Mouse (Mus musculus) stomach, embryonic 15.5 days (tissue): ENCODE measurements around the gene Ift140. TPM values are rescaled to one million over a fixed set of nuclear protein-coding genes. Genes with fewer than 3 reads are reported as not detected.

Experiments
- ATAC-seq: fragments of 200-750 bp; cut with Nextera tagmentation; 2 replicates; pipeline ENCODE4 v1.8.0; 2017; ENCODE audit warnings: low read depth, moderate number of reproducible peaks, moderate TSS enrichment; ENCODE audit not compliant: insufficient read depth, low FRiP score
- H3K27ac ChIP-seq: fragments of 300-500 bp; sonication (generic); 2 replicates; pipeline ENCODE4 v1.5.1; 2015; ENCODE audit warnings: mild to moderate bottlenecking, inconsistent platforms
- H3K27me3 ChIP-seq: fragments of 300-500 bp; sonication (generic); replicated peaks from 2 replicates; pipeline ENCODE4 v1.6.1; 2015; ENCODE audit warnings: inconsistent platforms
- H3K36me3 ChIP-seq: fragments of 300-500 bp; sonication (generic); 2 replicates; pipeline ENCODE4 v1.6.1; 2015; ENCODE audit warnings: inconsistent platforms
- H3K4me1 ChIP-seq: fragments of 300-500 bp; sonication (generic); 2 replicates; pipeline ENCODE4 v1.6.1; 2015; ENCODE audit warnings: inconsistent platforms
- H3K4me2 ChIP-seq: fragments of 300-500 bp; sonication (generic); 2 replicates; pipeline ENCODE4 v1.6.1; 2015; ENCODE audit warnings: mild to moderate bottlenecking, inconsistent platforms
- H3K4me3 ChIP-seq: fragments of 300-500 bp; sonication (generic); replicated peaks from 2 replicates; pipeline ENCODE4 v1.5.1; 2015; ENCODE audit warnings: inconsistent platforms
- H3K9ac ChIP-seq: fragments of 300-500 bp; sonication (generic); 2 replicates; pipeline ENCODE4 v1.6.1; 2015; ENCODE audit warnings: inconsistent platforms
- H3K9me3 ChIP-seq: fragments of 300-500 bp; sonication (generic); 2 replicates; pipeline ENCODE4 v1.6.1; 2016; ENCODE audit warnings: inconsistent platforms
- WGBS: fragments of 180-500 bp; shearing (Covaris S2); methylation state at CpG from one replicate; pipeline ENCODE4 v1.1.7; 2015; 5-methylcytosine and 5-hydroxymethylcytosine counted together
- polyA plus RNA-seq: library from polyadenylated mRNA; unstranded; fragments of >200 nt; fragmentation: Nextera tagmentation; extraction: Ambion mirVana; gene quantifications from 2 replicates; pipeline ENCODE4 v1.2.1, GENCODE M21; 2015

The Ift140 gene
- polyA plus RNA-seq, 1 experiment from 2014 or later: 21.6 TPM

DNA sequence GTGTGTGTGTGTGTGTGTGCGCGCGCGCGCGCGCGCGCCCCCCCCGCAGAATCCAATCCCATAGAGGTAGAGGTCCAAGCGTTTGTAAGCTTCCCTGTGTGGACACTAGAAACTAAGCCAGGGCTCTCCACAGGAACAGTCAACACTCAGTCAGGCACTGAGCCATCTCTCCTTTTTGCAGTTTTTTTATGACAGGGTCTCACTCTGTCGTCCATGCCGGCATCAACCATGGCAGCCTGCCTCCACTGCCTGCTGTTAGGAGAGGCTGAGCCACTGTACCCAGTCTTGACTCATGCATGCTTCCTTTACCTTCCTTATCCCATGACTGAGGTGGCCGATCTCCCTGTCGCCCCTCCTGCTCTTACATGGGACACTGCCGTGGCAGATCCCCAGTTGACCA, 91.9 kb downstream of the Ift140 start:
- Histone ChIP-seq H3K27ac (no peak overlapping the region), H3K4me3 (no peak overlapping the region), H3K36me3 (peaks cover 50% of the 10 kb centered on the region), H3K4me2 (no peak overlapping the region), H3K9ac (no peak overlapping the region), H3K9me3 (no peaks in the 10 kb centered on the region), H3K27me3 (no peaks in the 10 kb centered on the region), H3K4me1 (no peaks in the 10 kb centered on the region)
- 91% methylated on average over 6 of the region's 16 CpGs for WGBS
- no peak for ATAC-seq

DNA sequence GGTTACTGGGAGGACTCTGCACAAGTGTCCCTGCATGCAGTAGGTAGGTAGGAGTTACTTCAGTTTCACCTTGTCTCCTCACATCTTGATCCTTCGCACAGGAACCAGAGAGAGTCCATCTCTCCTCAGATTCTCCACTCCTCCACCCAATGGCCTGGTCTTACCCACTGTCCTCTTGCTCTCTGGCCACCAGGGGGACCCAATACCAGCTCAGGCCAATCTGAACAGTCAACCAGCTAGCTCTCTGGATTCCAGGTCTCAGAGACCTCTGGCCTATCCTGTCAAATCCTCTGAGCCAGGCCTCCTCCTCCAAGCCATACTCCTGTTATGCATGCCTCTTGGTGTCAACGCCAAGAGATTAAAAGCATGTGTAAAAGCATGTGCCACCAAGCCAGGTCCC, 93.7 kb downstream of the Ift140 start:
- Histone ChIP-seq H3K9ac (no peak overlapping the region), H3K4me1 (peaks cover 1% of the 10 kb centered on the region; the same call in 1 of the 2 replicates), H3K4me3 (no peak overlapping the region), H3K4me2 (no peak overlapping the region), H3K27me3 (no peaks in the 10 kb centered on the region), H3K36me3 (peaks cover 42% of the 10 kb centered on the region), H3K9me3 (no peaks in the 10 kb centered on the region), H3K27ac (no peak overlapping the region)
- 85% methylated on average over 2 of the region's 2 CpGs for WGBS
- ATAC-seq: peak; percentile 57; the same call in 1 of the 2 replicates

DNA sequence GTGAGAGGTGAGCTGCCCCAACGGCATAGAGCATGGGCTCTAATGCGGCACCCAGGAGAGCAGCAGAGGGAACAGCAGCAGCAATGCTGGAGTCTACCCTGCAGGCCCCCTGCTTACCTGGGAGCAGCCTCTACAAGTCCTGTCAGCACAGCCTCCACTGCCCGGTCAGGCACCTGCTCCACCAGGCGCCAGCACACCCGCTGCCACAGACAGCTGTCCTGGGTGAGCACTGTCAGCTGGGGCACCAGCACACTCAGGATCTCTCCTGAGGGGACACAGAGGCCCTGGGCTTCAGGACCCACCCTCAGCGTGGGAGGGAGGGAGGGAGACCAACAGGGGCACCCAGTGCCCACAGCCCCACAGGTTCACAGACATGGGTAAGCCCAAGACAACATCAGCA, 94.7 kb downstream of the Ift140 start:
- Histone ChIP-seq H3K9ac (no peak overlapping the region), H3K4me3 (no peak overlapping the region), H3K27me3 (no peaks in the 10 kb centered on the region), H3K36me3 (peaks cover 32% of the 10 kb centered on the region), H3K27ac (no peak overlapping the region), H3K9me3 (no peaks in the 10 kb centered on the region), H3K4me1 (peaks cover 8% of the 10 kb centered on the region; the same call in 1 of the 2 replicates), H3K4me2 (no peak overlapping the region)
- 91% methylated on average over 6 of the region's 6 CpGs for WGBS
- no peak for ATAC-seq

DNA sequence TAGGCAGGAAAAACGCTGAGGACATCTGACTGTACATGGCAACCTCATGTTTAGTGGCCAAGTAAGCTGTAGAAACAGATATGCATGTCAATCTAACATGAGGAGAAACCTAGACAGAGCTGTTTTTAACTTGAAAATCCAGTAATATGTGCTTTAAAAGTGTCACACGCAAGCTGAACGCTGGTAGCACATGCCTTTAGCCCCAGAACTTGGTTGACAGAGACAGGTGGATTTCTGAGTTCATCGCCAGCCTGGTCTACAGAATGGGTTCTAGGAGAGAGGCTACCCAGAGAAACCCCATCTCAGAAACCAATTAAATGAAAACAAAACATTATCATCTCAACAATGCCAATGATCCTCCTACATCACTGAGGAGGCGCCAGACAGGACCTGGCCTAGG, 95.3 kb downstream of the Ift140 start:
- Histone ChIP-seq H3K27me3 (no peaks in the 10 kb centered on the region), H3K9ac (no peak overlapping the region), H3K9me3 (no peaks in the 10 kb centered on the region), H3K4me3 (no peak overlapping the region), H3K4me2 (no peak overlapping the region), H3K27ac (no peak overlapping the region), H3K36me3 (peaks cover 26% of the 10 kb centered on the region), H3K4me1 (peaks cover 10% of the 10 kb centered on the region; the same call in 1 of the 2 replicates)
- WGBS: 92% methylated on average over 5 of the region's 5 CpGs
- ATAC-seq: no peak

DNA sequence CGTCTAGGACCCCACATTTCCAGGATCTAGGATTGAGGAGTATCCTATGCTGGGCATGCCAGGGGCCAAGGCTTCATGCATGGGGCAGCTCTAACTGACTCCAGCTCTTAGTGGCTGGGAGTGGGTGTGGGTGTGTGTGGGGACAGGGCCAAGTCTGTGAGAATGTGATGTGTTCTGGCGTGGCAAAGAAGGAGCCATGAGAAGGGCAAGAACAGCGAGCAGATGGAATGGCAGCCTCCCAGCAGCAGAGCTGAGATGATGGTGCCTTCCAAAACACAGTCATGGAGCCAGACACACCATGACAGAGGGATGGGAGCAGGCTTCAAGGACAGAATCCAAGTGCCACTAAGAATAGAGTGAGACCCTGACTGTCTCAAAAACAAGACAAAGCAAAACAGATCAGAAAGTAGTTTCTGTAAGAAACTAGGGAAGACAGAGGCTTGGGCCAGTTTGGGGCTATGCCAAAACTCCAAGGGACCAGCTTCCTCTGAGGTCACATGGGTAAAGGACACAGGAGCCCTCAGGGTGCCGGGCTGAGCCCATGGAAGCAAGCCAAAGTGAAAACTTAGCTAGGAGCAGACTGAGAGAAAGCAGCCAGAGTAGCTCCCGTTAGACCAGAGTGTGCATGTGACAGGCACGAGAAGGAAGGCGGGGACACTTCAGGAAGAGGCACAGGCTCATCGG, 96.0 kb downstream of the Ift140 start:
- Histone ChIP-seq H3K27me3 (no peaks in the 10 kb centered on the region), H3K9ac (no peak overlapping the region), H3K4me2 (no peak overlapping the region), H3K4me3 (no peak overlapping the region), H3K27ac (no peak overlapping the region), H3K4me1 (peaks cover 11% of the 10 kb centered on the region; the same call in 1 of the 2 replicates), H3K9me3 (no peaks in the 10 kb centered on the region), H3K36me3 (peaks cover 20% of the 10 kb centered on the region)
- no peak for ATAC-seq
- WGBS: 77% methylated on average over 8 of the region's 8 CpGs

DNA sequence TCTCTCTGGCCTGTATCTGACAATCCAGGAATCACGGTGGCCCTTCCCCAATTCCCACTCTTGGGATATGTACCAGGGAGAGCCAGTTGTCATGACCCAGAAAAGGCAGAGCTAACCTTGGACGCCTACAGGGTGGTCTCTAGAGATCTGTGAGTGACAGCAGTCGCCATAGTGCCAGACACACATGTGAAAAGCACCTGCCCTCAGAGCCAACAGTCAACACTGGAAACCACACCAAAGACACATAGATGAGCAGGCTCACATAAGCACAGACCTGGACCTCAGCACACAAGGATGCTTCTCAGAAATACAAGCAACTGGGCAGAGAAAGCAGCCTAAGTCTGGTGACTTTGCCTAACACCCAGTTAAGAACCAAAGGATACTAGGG, 96.5 kb downstream of the Ift140 start:
- Histone ChIP-seq H3K4me2 (no peak overlapping the region), H3K4me3 (no peak overlapping the region), H3K27me3 (no peaks in the 10 kb centered on the region), H3K4me1 (peaks cover 11% of the 10 kb centered on the region; the same call in 1 of the 2 replicates), H3K9ac (no peak overlapping the region), H3K9me3 (no peaks in the 10 kb centered on the region), H3K36me3 (peaks cover 20% of the 10 kb centered on the region), H3K27ac (no peak overlapping the region)
- no peak for ATAC-seq
- WGBS: 83% methylated on average over 3 of the region's 3 CpGs

DNA sequence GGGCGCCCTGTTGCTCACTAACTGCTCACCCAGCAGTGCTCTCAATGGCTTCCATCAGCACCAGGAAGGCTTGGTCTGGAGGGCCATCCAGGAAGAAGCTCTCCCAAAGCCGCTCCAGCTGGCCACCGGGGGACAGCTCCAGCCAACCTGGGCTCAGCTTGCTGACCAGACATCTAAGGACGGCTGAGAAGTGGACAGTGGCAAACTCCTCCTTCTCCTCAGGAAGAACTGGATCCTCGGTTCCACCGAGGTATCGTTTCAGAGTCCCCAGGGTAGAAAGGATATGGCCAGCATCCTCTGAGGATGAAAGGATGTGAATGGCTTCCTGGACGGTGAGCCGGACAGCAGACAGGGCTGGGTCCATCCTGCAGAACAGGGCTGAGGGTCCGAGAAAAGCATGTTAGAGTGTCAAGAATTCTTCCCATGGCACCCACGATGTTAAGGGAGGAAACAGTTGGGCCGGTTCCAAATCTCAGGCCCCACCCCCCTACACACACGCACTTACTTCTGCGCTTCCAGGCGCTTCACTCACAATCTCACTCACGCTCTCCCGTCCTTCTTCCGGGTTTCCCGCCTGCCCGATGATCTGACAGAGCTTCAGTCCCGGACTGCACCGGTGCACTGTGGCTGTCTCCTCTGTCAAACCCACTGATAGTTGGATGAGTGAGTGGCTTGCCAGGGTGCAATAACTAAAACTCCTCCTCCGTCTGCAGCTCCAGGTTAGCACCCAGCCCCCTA, 99.2 kb downstream of the Ift140 start:
- H3K36me3 ChIP-seq: 0 out of 2 replicates have a peak, but pooled peaks cover 4% of the 10 kb centered on the region
- no peaks in the 10 kb centered on the region for H3K9me3 ChIP-seq
- H3K27me3 ChIP-seq: no peaks in the 10 kb centered on the region
- H3K9ac ChIP-seq: peak overlapping the region; percentile 42
- H3K4me2 ChIP-seq: peak overlapping the region; percentile 97
- peak overlapping the region; percentile 64 for H3K4me3 ChIP-seq
- WGBS: 9% methylated on average over 23 of the region's 23 CpGs
- H3K27ac ChIP-seq: peak overlapping the region; percentile 95
- peaks cover 11% of the 10 kb centered on the region; the same call in 1 of the 2 replicates for H3K4me1 ChIP-seq
- ATAC-seq: peak; percentile 61

DNA sequence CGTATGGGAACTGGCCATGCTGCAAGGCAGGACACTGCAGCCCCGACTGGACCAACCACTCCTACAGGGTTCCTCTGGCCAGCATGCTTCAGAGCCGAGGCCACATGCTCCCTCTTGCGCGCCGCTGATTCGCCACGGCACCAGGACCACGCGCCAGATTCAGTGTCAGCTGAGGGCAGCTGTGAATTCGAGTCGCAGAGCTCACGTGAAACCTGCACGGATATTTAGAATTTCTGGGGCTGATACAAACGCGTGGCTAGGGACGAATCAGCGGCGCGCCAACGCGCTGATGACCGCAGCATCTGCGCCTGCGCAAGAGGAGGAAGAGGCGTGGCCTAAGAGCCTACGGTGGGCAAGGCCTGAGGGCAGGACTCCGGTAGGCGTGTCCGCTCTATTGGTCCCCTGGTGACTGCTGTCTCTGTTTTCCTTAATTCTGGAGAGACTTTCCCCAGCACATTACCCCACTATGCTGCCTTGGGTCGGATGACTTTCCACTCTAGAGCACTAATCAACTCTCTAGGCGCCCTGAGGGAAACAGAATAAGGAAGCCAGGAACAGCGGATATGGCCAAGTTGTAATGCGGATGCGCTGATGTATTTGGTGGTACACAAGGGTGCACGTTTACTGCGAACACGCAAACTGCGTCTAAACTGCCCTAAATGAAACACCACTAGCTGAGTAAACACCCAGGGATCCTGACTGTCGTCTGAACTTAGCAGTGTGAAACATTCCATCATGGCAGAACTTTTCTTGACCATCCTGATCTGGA, 100.0 kb downstream of the Ift140 start, which contains the start of gene Telo2:
TSS of gene Telo2 (minus strand) at position 304 of the 769 bp plus-strand sequence.
- WGBS: 6% methylated on average over 40 of the region's 40 CpGs

DNA sequence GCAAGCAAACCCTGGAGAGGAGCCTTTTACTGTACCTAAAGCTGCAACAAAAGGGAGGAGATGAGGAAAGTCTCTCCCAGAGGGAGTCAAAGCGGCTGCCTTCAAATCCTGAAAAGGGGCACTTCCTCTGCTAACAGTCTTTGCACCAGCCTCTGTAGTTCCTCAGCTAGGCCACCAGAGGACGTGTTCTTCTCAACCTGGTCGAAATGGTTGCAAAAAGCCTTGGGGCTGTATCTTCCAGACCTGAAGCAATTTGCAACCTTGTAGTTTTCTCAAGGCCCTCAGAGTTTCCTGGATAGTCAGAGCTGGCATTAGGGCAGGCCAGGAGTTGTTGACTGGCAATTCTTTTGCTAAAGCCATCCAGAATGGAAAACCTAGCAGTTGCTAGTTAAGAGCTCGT, 101.4 kb downstream of the Ift140 start:
- H3K4me1 ChIP-seq: peaks cover 11% of the 10 kb centered on the region; the same call in 1 of the 2 replicates
- H3K4me2 ChIP-seq: no peak overlapping the region
- 0 out of 2 replicates have a peak, but pooled peaks cover 4% of the 10 kb centered on the region for H3K36me3 ChIP-seq
- no peak overlapping the region for H3K9ac ChIP-seq
- H3K9me3 ChIP-seq: no peaks in the 10 kb centered on the region
- ATAC-seq: no peak
- WGBS: 32% methylated on average over 4 of the region's 4 CpGs
- H3K4me3 ChIP-seq: no peak overlapping the region
- 0 out of 2 replicates have a peak, but pooled peaks cover 3% of the 10 kb centered on the region for H3K27me3 ChIP-seq
- H3K27ac ChIP-seq: no peak overlapping the region

More for the DNA sequence above, 100.0 kb downstream of the Ift140 start, which contains the start of gene Telo2:
- Histone ChIP-seq H3K27ac (peak within 1 kb of the TSS; percentile 95), H3K4me1 (peaks cover 11% of the 10 kb centered on the region; the same call in 1 of the 2 replicates), H3K4me3 (peak within 1 kb of the TSS; percentile 64), H3K27me3 (0 out of 2 replicates have a peak, but pooled peaks cover 2% of the 10 kb centered on the region), H3K4me2 (peak within 1 kb of the TSS; percentile 97), H3K9me3 (no peaks in the 10 kb centered on the region), H3K9ac (peak within 1 kb of the TSS; percentile 42), H3K36me3 (0 out of 2 replicates have a peak, but pooled peaks cover 4% of the 10 kb centered on the region)
- peak; percentile 88 for ATAC-seq

DNA sequence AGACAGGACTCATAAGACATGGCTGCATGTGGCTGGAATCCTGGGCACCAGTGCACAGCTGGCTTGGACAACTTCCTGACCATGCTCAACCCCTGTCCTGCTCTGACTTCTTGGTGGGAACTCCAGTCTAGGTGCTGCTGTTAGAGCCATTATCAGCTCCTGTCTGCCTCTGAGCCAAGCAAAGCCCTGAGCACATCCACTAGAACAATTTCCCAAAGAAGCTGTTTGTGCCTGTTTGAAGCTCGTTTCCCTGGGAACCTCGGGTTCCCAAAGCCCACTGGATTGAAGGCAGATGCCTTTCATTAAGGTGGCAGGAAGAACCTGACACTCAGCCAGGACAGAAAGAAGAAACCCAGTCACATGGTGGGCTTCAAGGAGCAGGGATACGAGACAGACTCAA, 104.5 kb downstream of the Ift140 start, which contains the start of gene Ptx4:
TSS of gene Ptx4 (plus strand) at position 355 of the 400 bp plus-strand sequence.
- Histone ChIP-seq H3K4me3 (no peak within 1 kb of the TSS), H3K27me3 (0 out of 2 replicates have a peak, but pooled peaks cover 3% of the 10 kb centered on the region), H3K27ac (no peak within 1 kb of the TSS), H3K9ac (no peak within 1 kb of the TSS), H3K4me2 (no peak within 1 kb of the TSS), H3K4me1 (0 out of 2 replicates have a peak, but pooled peaks cover 4% of the 10 kb centered on the region), H3K36me3 (no peaks in the 10 kb centered on the region), H3K9me3 (no peaks in the 10 kb centered on the region)
- 29% methylated on average over 3 of the region's 3 CpGs for WGBS
- no peak for ATAC-seq

DNA sequence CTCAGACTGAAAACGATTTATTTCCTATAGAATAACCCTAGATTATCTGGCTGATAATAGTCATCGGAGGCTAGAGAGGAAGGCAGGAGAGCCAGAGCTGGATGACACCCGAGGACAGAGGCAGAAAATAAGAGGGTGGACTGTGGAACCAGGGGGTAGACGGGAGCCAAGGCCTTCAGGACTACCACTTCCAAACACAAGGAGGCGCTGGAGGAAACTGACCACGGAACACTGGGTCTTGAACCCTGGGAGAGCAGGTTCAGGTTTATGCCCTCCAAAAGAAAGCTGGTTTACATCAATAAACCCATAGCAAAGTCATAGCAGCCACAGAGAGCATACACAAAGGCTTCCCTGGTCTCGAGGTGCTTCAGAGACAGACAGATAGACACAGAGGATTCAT, 108.1 kb downstream of the Ift140 start:
- Histone ChIP-seq H3K4me2 (no peak overlapping the region), H3K9me3 (no peaks in the 10 kb centered on the region), H3K27me3 (0 out of 2 replicates have a peak, but pooled peaks cover 3% of the 10 kb centered on the region), H3K36me3 (no peaks in the 10 kb centered on the region), H3K4me1 (0 out of 2 replicates have a peak, but pooled peaks cover 3% of the 10 kb centered on the region), H3K4me3 (no peak overlapping the region), H3K9ac (no peak overlapping the region), H3K27ac (no peak overlapping the region)
- 28% methylated on average over 7 of the region's 7 CpGs for WGBS
- no peak for ATAC-seq
